Mouse (Mus musculus) cortical plate, adult 2 months (tissue): ENCODE data around the gene Cdh4.

Experiments
- CTCF ChIP-seq: fragments of 200-500 bp; IDR thresholded peaks from 2 replicates; pipeline ENCODE4 v1.5.1; 2011; ENCODE audit warnings: mild to moderate bottlenecking, control low read depth, low read length; ENCODE audit not compliant: insufficient read depth; ENCODE audit errors: extremely low read depth
- POLR2A ChIP-seq: fragments of 200-500 bp; IDR thresholded peaks from 2 replicates; pipeline ENCODE4 v1.6.1; 2011; ENCODE audit warnings: mild to moderate bottlenecking, low read length, control low read depth; ENCODE audit not compliant: insufficient read depth; ENCODE audit errors: extremely low read depth

- TF ChIP-seq CTCF: no peak
- no peak for TF ChIP-seq POLR2A
Measured at GRCm38 (mm10) chr2:179623643-179624473, 181.6 kb downstream of the Cdh4 start.
